Mouse (Mus musculus) adrenal gland, postnatal 4 days (tissue): ENCODE measurements around the gene Mpi. TPM values are rescaled to one million over a fixed set of nuclear protein-coding genes. Genes with fewer than 3 reads are reported as not detected.

Source experiments
- DNase-seq, 2 experiments: peaks; one replicate each; pipeline ENCODE4 v3.0.0; 2021 to 2022; ENCODE audit warnings: low spot score in 2 of 2, mixed read lengths in 2 of 2
- total RNA-seq, 2 experiments: library from RNA; stranded (reverse); gene quantifications; 2 replicates each; pipeline ENCODE4 v1.2.3; 2021

Mpi gene
- total RNA-seq, 2 experiments from 2014 or later = 50.7 to 55.7 TPM

GRCm38 (mm10) chr9:57525516-57525915, 27.0 kb downstream of the Mpi start:
- DNase-seq = no peak

- no peak for DNase-seq
Measured at GRCm38 (mm10) chr9:57524439-57524838, 28.1 kb downstream of the Mpi start.

GRCm38 (mm10) chr9:57523754-57524153, 28.8 kb downstream of the Mpi start:
- no peak for DNase-seq

- DNase-seq = no peak
Measured at GRCm38 (mm10) chr9:57522861-57523246, 29.7 kb downstream of the Mpi start.

GRCm38 (mm10) chr9:57522114-57522860, 30.3 kb downstream of the Mpi start:
- no peak for DNase-seq

- peak; percentile 89 for DNase-seq
Measured at GRCm38 (mm10) chr9:57521056-57521911, 31.3 kb downstream of the Mpi start, which contains the start of gene Cox5a. TSS of gene Cox5a (plus strand) at chr9:57521274.

- DNase-seq = no peak
Measured at GRCm38 (mm10) chr9:57520375-57521055, 32.0 kb downstream of the Mpi start.

- DNase-seq = no peak
Measured at GRCm38 (mm10) chr9:57517113-57517512, 35.5 kb downstream of the Mpi start.

- DNase-seq = no peak
Measured at GRCm38 (mm10) chr9:57510577-57510976, 42.0 kb downstream of the Mpi start.

GRCm38 (mm10) chr9:57505700-57506099, 46.9 kb downstream of the Mpi start:
- DNase-seq = peak in 1 of 2 experiments; percentile 43

GRCm38 (mm10) chr9:57504891-57505290, 47.7 kb downstream of the Mpi start:
- DNase-seq = no peak

GRCm38 (mm10) chr9:57504381-57504700, 48.2 kb downstream of the Mpi start:
- peak in 1 of 2 experiments; percentile 32 for DNase-seq

GRCm38 (mm10) chr9:57503622-57504380, 48.8 kb downstream of the Mpi start, which contains the start of gene Rpp25:
TSS of gene Rpp25 (plus strand) at chr9:57504026.
- peak in 1 of 2 experiments; percentile 27 for DNase-seq

GRCm38 (mm10) chr9:57502911-57503621, 49.5 kb downstream of the Mpi start:
- no peak for DNase-seq

- no peak for DNase-seq
Measured at GRCm38 (mm10) chr9:57501861-57502260, 50.7 kb downstream of the Mpi start.

GRCm38 (mm10) chr9:57501452-57501851, 51.1 kb downstream of the Mpi start:
- no peak for DNase-seq

GRCm38 (mm10) chr9:57498536-57498935, 54.0 kb downstream of the Mpi start:
- no peak for DNase-seq

GRCm38 (mm10) chr9:57497236-57497635, 55.3 kb downstream of the Mpi start:
- DNase-seq = no peak

GRCm38 (mm10) chr9:57494970-57495369, 57.6 kb downstream of the Mpi start:
- DNase-seq = no peak
